Mouse (Mus musculus): ENCODE results near the gene Dab1.

DNA sequence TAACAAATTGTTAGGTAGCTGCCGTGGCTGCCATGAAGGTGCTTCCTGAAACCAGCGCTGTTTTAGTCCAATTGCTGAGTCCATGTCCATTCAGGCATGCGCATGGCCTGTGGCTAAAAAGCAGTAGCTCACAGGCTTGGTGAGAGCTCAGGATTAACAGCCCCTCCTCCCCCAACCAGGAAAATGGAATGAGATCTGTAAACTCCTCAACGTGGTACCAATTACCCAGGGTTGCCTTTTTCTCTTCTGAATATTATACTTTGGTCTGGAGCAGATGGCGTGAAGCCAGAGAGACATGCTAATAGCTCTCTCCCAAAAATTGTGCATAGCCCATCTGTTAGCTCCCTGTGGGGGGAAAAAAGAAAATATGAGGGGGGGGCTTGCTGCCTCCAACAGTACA, 1105.1 kb downstream of the Dab1 start:
- TF ChIP-seq CTCF (IDR thresholded peaks at IDR 0.05; ENCODE audit: insufficient read depth, low read depth, low read length) (no peak), POLR2A (IDR thresholded peaks at IDR 0.05; ENCODE audit: insufficient read depth, low read depth, low read length) (no peak)

Data from olfactory bulb, adult 2 months (tissue).